Mouse (Mus musculus) hematopoietic stem cell, adult 5-6 weeks (primary cell): ENCODE measurements at regions not wholly inside any gene's neighbourhood (a gene's known extent, or its start where the extent isn't known, plus 50 kb on each side); places are given as distances from the start of the nearest gene placed in this dataset.

Experiments
- ATAC-seq, 2 experiments: fragments of 125-278 bp in 1 of 2; replicated peaks in 1 of 2; 2 replicates each; pipeline ENCODE4 v1.8.0; 2016 to 2017; ENCODE audit warnings: inconsistent platforms in 2 of 2, mild to moderate bottlenecking in 2 of 2, moderate number of reproducible peaks in 2 of 2, low read depth in 1 of 2, moderate TSS enrichment in 1 of 2; ENCODE audit not compliant: low FRiP score in 2 of 2, poor library complexity in 2 of 2, severe bottlenecking in 2 of 2, insufficient read depth in 1 of 2, low TSS enrichment in 1 of 2

GRCm38 (mm10) chr14:61787746-61788145 is 180.5 kb downstream of the Kcnrg start:
- no peak for ATAC-seq

DNA sequence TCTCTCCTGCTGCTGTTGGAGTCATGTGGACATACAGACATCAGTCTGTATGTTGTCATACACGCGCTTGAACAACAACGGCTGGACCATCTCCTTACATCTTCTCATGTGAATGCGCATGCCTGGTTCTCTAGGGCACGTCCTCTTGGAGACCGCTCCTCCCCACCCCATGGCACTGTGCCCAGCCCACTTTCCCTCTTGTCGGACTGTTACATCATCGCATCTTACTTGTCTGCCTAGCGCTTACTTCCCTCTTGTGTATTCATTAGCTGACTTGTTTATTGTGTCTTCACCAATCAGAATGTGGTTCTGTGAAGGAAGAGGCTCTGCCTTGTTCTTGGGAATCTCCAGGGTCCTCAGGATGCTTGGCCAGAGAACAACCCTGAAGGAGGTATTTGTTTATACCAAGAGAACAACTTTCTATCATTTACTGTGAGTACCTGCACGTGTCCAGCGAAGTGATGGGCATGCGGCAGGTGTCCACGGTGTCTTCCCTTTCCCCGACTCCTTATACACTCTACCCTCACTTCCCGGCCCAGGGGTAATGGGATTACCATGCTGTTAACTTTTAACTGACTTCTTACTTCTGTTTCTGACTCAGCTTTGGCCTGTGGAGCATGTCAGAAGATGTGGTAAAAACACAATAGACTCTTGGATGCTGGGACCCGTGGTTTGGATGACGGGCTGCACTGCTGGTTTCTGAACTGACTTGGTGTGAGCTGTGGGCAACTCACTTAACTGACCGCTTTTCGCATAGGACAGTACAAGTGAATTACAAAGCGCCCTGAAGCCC is 181.9 kb downstream of the Kcnrg start:
- peak in 1 of 2 experiments; percentile 25; a peak in 1 of 4 replicates for ATAC-seq

GRCm38 (mm10) chr14:61795976-61796645 is 188.9 kb downstream of the Kcnrg start:
- no peak for ATAC-seq

DNA sequence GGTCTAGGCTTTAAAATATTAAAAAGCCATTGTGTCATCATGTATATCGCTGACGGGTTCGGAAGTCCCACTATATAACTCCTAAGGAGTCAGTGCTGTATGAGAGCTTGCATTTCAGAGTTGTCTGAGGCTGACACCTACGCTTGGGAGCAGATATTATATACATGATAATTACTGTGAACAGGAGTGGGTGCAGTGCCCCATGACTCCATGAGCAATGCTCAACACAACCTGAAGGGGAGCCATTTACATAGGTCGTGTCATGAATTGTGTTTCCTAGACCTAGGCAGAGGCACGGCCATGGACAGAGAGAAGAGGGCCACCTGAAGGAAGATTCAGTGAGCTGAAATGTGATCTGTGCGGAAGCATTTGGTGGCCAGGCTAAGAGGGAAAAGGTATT is 189.4 kb downstream of the Kcnrg start:
- ATAC-seq, result no peak

DNA sequence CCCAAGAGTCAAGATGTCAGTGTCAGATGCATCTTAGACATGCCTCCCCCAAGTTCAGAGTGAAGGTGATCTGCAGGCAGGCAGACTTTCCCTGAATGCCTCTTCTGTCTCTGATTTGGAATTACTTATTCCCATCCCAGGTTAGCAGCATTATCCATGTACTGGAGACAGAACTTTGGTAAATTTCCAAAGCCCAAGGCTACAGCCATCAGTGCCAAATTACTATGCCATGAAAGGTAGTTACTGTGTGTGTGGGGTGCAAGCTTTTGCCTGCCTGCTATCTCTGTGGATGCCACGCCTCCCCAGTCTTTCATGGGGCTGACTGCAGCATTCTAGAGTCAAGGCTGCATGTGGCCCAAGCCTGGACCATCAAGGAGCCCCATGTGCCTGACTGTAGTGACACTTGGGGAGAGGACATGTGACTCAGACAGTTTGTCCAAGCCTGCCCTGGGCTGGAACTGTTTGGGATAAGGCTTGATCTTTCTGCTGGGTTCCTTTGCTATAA is 196.2 kb downstream of the Kcnrg start:
- no peak for ATAC-seq

DNA sequence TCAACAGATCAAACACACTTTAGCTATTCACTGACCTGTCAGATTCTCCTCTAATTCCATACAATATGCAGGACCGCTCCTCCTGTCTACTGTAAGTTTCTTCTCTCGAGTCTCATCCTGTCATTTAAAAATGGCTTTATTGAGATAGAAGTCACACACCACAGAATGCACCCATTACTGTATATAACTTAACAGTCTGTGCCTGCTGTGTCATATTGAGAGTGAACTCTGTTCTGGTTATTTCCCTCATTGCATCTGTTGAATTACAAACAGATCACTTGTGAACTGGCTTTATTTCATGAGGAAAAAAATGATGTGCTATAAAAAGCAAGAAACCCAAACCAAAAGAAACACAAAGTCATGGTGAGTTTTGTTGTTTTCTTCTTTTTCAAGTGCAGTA is 198.2 kb downstream of the Kcnrg start:
- no peak for ATAC-seq

- no peak for ATAC-seq
These were observed 200.9 kb downstream of the Kcnrg start for GRCm38 (mm10) chr14:61808193-61808592.

DNA sequence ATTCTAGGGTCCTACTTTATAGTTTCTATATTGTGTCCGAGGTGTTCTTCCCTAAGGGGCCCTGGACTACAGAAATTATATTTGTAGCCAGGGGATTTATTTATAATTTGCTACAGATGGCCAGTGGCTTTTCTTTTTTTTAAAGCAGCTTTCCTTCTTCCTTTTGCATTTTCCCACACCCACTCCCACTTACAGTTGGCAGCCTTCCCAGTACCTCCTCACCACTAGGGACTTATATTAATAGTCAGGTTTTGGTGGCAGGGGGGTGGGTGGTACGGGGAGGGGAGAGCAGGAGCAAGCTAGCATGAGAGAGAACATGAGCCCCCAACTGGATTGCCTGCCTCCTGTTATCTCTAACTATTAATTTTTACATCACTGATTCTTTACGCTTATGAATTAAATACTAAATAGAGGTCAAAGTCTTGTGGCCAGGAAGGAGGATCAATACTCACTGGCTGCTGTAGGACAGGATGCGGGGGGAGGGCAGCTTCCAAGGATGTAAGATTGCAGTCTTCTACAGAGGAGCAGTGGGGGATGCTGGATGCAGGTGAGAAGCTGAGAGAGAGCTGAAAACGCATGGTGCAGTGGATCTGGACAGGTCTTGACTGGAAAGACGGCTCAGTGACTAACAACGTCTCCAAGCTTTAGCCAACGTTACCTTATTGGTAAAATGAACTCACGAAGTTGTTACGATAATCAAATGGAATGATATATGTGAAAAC is 202.6 kb downstream of the Kcnrg start:
- ATAC-seq, result no peak

- no peak for ATAC-seq
These were observed 203.6 kb downstream of the Kcnrg start for GRCm38 (mm10) chr14:61810836-61811235.

GRCm38 (mm10) chr14:61817711-61818110 is 210.5 kb downstream of the Kcnrg start:
- ATAC-seq, result no peak

DNA sequence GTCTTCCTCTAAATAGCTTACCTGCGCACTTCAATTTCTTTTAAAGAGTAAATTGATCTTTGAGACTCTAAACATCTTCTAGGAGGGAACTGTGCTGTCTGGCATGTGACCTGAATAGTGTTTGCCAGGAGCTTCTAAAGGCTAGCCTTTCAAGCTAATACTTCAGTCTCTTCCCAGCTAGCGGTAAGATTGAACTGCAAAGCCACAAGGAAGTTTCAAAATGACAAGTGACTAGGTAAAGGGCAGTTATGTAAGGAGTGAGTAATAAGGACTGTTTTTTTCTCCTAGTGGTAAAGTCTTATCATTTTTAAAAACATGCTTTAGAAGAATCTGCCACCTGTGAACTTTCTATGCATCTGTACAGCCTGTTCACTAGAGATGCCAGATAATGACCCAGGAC is 211.1 kb downstream of the Kcnrg start:
- no peak; a peak in 1 of 4 replicates for ATAC-seq

GRCm38 (mm10) chr14:61819251-61819650 is 212.0 kb downstream of the Kcnrg start:
- ATAC-seq, result no peak

DNA sequence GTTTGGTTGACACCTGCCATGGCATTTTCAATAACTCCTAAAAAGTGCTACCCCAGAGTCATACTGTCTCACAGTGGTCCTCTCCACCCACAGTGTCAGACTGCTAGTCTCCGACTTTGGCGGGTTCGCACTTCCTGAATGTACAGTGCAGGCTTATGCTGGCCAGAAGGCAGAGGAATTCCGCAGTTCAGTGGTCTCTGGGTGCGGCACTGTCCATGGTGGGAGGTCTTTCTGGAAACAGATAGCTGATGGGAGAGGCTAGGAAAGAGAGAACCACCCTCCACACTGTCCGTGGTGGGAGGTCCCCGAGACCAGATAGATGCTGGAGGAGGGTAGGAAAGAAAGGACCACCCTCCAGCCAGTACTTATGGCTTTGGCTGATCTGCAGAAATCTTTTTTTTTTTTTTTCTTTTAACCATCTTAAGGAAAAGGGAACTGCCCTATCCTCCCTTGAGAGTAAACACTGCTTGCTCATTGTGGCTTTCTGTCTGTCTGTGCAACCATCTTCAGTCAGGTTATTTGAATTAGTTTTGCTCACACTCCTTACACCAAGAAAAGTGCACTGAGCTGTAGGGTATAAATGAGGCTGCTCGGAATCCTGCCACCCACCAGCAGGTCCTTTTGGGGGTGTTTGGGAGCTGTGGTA is 227.2 kb downstream of the Kcnrg start:
- peak; percentile 38 to 45; a peak in 2 of 4 replicates for ATAC-seq

GRCm38 (mm10) chr14:61835729-61836128 is 228.5 kb downstream of the Kcnrg start:
- ATAC-seq, result no peak

- ATAC-seq, result peak; percentile 90 to 94
These were observed 229.0 kb downstream of the Kcnrg start for GRCm38 (mm10) chr14:61836231-61836630.

GRCm38 (mm10) chr14:61836965-61837364 is 229.7 kb downstream of the Kcnrg start:
- ATAC-seq, result no peak

GRCm38 (mm10) chr14:61837851-61838250 is 230.6 kb downstream of the Kcnrg start:
- ATAC-seq, result no peak

GRCm38 (mm10) chr14:61842476-61842875 is 235.2 kb downstream of the Kcnrg start:
- no peak for ATAC-seq
